Mouse (Mus musculus) heart, embryonic 14.5 days (tissue): ENCODE data around the gene Prickle2. TPM values are rescaled to one million over a fixed set of nuclear protein-coding genes. Genes with fewer than 3 reads are reported as not detected.

Experiments used
- ATAC-seq: fragments of 200-750 bp; cut with Nextera tagmentation; 2 replicates; pipeline ENCODE4 v1.8.0; 2017; ENCODE audit warnings: low read depth, moderate TSS enrichment; ENCODE audit not compliant: insufficient number of reproducible peaks, insufficient read depth, low FRiP score
- H3K27ac ChIP-seq, 2 experiments: fragments of 200-500 bp in 1 of 2; fragments of 300-500 bp in 1 of 2; sonication (generic) in 1 of 2; replicated peaks in 1 of 2; 2 replicates each; pipeline ENCODE4 v1.5.1; 2012 to 2014; ENCODE audit warnings: low read depth in 2 of 2, low read length in 2 of 2, control low read depth in 1 of 2, mild to moderate bottlenecking in 1 of 2, mixed read lengths in 1 of 2; ENCODE audit not compliant: control insufficient read depth in 1 of 2, insufficient read depth in 1 of 2
- H3K27me3 ChIP-seq: fragments of 300-500 bp; sonication (generic); 2 replicates; pipeline ENCODE4 v1.6.1; 2014; ENCODE audit warnings: mild to moderate bottlenecking, low read length, control low read depth; ENCODE audit not compliant: control insufficient read depth, insufficient read depth
- H3K36me3 ChIP-seq: fragments of 300-500 bp; sonication (generic); 2 replicates; pipeline ENCODE4 v1.6.1; 2014; ENCODE audit warnings: mild to moderate bottlenecking, control low read depth, low read length, mixed read lengths; ENCODE audit not compliant: control insufficient read depth, insufficient read depth
- H3K4me1 ChIP-seq, 2 experiments: fragments of 200-500 bp in 1 of 2; fragments of 300-500 bp in 1 of 2; sonication (generic) in 1 of 2; 2 replicates each; pipeline ENCODE4 v1.6.1; 2012 to 2014; ENCODE audit warnings: low read length in 2 of 2, control low read depth in 1 of 2, mixed read lengths in 1 of 2; ENCODE audit not compliant: control insufficient read depth in 2 of 2, insufficient read depth in 2 of 2
- H3K4me2 ChIP-seq: fragments of 300-500 bp; sonication (generic); 2 replicates; pipeline ENCODE4 v1.6.1; 2014; ENCODE audit warnings: mild to moderate bottlenecking, low read length
- H3K4me3 ChIP-seq, 2 experiments: fragments of 200-500 bp in 1 of 2; fragments of 300-500 bp in 1 of 2; sonication (generic) in 1 of 2; 2 replicates each; pipeline ENCODE4 v1.5.1; 2012 to 2014; ENCODE audit warnings: low read length in 2 of 2, mild to moderate bottlenecking in 2 of 2, control low read depth in 1 of 2, low read depth in 1 of 2, moderate library complexity in 1 of 2; ENCODE audit not compliant: control insufficient read depth in 1 of 2, insufficient read depth in 1 of 2
- H3K9ac ChIP-seq: fragments of 300-500 bp; sonication (generic); 2 replicates; pipeline ENCODE4 v1.6.1; 2014; ENCODE audit warnings: mild to moderate bottlenecking, low read length
- H3K9me3 ChIP-seq: fragments of 300-500 bp; sonication (generic); 2 replicates; pipeline ENCODE4 v1.6.1; 2016; ENCODE audit warnings: low read length, control low read depth; ENCODE audit not compliant: control insufficient read depth
- WGBS: fragments of 180-500 bp; shearing (Covaris S2); extraction: QIAGEN DNeasy Blood & Tissue Kit; methylation state at CpG from one replicate; pipeline ENCODE4 v1.1.7; 2014; 5-methylcytosine and 5-hydroxymethylcytosine counted together
- polyA plus RNA-seq: library from polyadenylated mRNA; unstranded; fragments of >200 nt; fragmentation: Nextera tagmentation; extraction: Ambion mirVana; gene quantifications from 2 replicates; pipeline ENCODE4 v1.2.1, GENCODE M21; 2014

Gene Prickle2
- polyA plus RNA-seq, 1 experiment from 2014 or later, result 5.8 TPM

DNA sequence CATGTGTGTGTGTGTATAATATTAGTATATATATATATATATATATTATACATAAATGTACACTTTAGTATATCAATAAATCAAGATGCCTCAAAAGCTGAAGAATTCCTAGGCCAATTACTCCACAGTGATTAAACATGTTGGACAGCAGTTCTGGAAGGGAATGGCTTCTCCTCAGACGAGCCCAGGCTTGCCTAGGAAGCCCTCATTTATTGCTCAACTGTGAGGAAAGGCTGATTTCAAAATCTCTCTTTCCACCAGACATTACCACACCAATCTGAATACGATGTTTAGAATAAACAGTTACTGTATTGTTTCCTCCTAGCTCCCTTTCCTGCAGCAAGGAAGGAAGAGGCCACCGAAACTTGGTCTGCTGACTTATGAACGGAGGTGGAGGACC lies 152.9 kb downstream of the Prickle2 start:
- WGBS, result 67% methylated on average over 4 of the region's 4 CpGs
- Histone ChIP-seq H3K4me1 (no peaks in the 10 kb centered on the region), H3K9me3 (peaks cover 5% of the 10 kb centered on the region; the same call in 1 of the 2 replicates), H3K4me2 (no peak overlapping the region), H3K27me3 (no peaks in the 10 kb centered on the region), H3K4me3 (no peak overlapping the region), H3K9ac (no peak overlapping the region), H3K36me3 (no peaks in the 10 kb centered on the region), H3K27ac (no peak overlapping the region)
- no peak for ATAC-seq

DNA sequence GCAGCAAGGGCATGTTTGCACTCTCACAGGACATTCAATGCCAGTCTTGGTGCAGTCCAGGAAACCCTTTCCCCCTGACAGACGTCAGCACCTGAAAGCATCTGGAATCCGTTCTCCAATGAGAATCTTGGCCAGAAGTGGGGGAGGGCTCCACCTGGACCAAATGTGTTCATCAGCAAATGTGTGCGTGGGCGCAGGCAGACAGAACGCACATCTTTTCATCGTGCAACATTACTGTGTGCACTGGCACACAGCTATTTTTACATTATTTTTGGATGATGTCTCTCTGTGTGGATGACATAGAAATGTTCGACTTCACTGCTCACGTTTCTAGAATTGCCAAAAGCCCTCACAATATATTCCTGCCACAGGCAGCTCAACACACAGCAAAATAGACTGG lies 156.7 kb downstream of the Prickle2 start:
- WGBS, result 72% methylated on average over 8 of the region's 8 CpGs
- Histone ChIP-seq H3K27ac (no peak overlapping the region), H3K27me3 (no peaks in the 10 kb centered on the region), H3K4me3 (no peak overlapping the region), H3K9ac (no peak overlapping the region), H3K4me1 (no peaks in the 10 kb centered on the region), H3K36me3 (no peaks in the 10 kb centered on the region), H3K4me2 (no peak overlapping the region), H3K9me3 (peaks cover 5% of the 10 kb centered on the region; the same call in 1 of the 2 replicates)
- no peak for ATAC-seq

DNA sequence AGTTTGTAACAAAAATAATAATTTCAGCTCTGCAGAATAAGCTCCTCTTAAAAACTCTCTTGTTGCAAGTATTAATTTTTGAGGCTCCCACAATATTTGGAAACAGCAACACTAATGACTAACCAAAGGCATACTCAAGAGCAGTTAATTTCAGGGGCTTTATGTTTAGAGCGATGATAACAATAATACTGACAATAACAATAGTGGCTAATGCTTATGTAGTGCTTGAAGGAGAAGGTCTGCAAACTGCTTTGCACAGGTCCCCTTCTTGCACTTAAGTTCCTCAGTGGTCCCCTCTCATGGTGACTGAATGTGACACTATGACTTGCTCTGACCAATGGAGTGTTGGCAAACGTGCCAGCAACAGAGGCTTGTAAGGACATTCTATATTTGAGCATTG lies 160.8 kb downstream of the Prickle2 start:
- no peak overlapping the region for H3K27ac ChIP-seq
- no peak overlapping the region for H3K4me2 ChIP-seq
- H3K9ac ChIP-seq, result no peak overlapping the region
- H3K36me3 ChIP-seq, result no peaks in the 10 kb centered on the region
- ATAC-seq, result no peak
- no peak overlapping the region for H3K4me3 ChIP-seq
- 74% methylated on average over 2 of the region's 2 CpGs for WGBS
- peaks cover 0 to 2% of the 10 kb centered on the region in 2 experiments; a peak in 1 of 4 replicates for H3K4me1 ChIP-seq
- H3K9me3 ChIP-seq, result no peaks in the 10 kb centered on the region
- H3K27me3 ChIP-seq, result no peaks in the 10 kb centered on the region

DNA sequence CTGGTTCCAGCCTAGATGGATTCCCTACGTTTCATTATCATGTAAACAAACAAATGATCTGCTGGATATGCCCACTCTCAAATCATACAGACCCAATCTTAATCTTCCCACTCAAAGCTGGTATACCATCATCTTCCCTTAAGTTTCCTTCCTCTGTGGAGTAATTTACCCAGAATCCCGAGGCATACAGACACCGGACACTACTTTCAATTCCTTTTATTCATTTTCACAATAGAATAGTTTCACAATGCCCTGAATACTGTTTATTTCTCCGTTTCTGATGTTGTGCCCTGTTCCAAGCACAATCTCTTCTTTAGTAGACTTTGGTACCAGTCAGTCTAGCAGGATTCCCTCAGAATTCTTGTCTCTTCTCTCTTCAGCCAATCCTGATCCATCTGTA lies 162.1 kb downstream of the Prickle2 start:
- WGBS, result 75% methylated on average over 4 of the region's 4 CpGs

DNA sequence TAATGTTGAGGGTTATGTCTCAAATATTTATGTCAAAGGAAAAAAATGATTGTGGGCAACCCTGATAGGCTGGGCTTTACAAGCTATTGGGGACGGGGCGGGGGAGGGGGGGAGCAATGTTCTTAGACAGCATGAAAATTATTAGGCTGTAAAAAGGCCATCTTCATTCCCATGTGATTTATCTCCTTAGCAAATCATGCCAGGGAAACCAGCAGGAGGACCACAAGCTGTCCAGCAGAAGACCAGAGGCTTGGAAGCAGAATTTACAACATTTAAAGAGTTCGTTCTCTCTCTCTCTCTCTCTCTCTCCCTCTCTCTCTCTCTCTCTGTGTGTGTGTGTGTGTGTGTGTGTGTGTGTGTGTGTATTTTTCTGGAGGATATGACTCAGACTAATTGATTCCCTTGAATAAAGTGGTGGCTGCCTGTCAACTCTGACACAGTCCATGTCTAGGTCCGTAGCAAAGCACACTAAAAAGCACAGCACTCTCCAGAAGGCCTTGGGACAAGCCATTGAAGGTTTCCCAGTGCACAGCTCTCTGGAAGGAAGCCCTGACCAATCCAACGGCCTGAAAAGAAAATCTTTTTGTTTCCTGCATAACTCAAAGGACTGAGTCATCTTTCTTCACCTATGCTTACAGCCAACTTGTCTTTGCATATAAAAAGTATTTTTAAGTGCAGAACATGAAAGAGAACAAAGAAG lies 163.4 kb downstream of the Prickle2 start:
- no peak overlapping the region for H3K4me3 ChIP-seq
- H3K27ac ChIP-seq, result no peak overlapping the region
- H3K36me3 ChIP-seq, result no peaks in the 10 kb centered on the region
- H3K4me2 ChIP-seq, result no peak overlapping the region
- peaks cover 2% of the 10 kb centered on the region in 2 experiments; a peak in 1 of 4 replicates for H3K4me1 ChIP-seq
- H3K9me3 ChIP-seq, result no peaks in the 10 kb centered on the region
- H3K9ac ChIP-seq, result no peak overlapping the region
- H3K27me3 ChIP-seq, result no peaks in the 10 kb centered on the region
- WGBS, result 64% methylated on average over 5 of the region's 5 CpGs
- no peak; the same call in 1 of the 2 replicates for ATAC-seq

More for the DNA sequence above, 162.1 kb downstream of the Prickle2 start:
- Histone ChIP-seq H3K36me3 (no peaks in the 10 kb centered on the region), H3K4me1 (peaks cover 0 to 2% of the 10 kb centered on the region in 2 experiments; a peak in 1 of 4 replicates), H3K9me3 (no peaks in the 10 kb centered on the region), H3K9ac (no peak overlapping the region), H3K27ac (no peak overlapping the region), H3K27me3 (no peaks in the 10 kb centered on the region), H3K4me3 (no peak overlapping the region), H3K4me2 (no peak overlapping the region)
- no peak for ATAC-seq

DNA sequence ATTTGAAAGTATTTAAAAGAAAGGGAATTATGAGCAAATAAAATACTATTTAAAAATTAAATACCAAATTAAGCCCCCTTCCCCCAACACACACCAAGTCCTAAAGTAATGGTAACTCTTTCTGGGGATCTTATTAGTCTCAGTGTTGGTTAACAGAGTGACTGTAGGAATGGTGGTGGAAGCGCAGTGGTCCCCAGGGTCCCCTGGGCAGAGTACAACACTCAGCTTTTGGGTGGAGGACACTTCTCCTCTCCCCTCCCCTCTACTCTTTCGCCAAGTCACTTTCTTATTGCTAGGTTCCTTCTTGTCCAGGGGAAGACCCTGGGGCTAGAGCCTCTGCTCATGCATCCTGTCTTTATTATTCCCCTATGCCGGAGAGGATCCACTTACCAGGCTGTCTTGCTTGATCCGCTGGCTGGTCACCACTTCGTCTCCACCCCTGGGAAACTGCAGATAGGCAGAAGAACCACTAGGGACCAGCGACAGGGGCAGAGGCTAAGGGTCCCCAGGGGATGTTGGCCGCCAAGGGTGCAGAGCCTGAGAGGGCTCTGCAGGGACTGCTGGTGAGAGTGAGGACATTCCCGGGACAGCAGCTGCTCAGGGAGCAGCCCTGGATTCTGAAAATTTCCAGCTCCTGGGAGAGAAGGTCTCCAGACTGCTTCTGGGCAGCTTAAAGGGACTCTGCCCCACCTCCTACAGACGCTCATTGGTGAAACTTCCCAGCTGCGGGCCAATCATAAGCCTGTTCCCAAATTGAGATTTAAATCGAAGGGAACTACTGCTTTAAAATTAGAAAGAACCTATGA lies 171.5 kb downstream of the Prickle2 start:
- peak overlapping the region; percentile 80 for H3K4me2 ChIP-seq
- no peaks in the 10 kb centered on the region for H3K36me3 ChIP-seq
- peaks cover 5 to 8% of the 10 kb centered on the region in 2 experiments; a peak in 3 of 4 replicates for H3K4me1 ChIP-seq
- 4% methylated on average over 11 of the region's 11 CpGs for WGBS
- peak overlapping the region; percentile 43 to 73 for H3K27ac ChIP-seq
- peak overlapping the region; percentile 57 for H3K4me3 ChIP-seq
- H3K27me3 ChIP-seq, result no peaks in the 10 kb centered on the region
- H3K9ac ChIP-seq, result peak overlapping the region; percentile 74
- no peaks in the 10 kb centered on the region for H3K9me3 ChIP-seq
- ATAC-seq, result peak; percentile 84

DNA sequence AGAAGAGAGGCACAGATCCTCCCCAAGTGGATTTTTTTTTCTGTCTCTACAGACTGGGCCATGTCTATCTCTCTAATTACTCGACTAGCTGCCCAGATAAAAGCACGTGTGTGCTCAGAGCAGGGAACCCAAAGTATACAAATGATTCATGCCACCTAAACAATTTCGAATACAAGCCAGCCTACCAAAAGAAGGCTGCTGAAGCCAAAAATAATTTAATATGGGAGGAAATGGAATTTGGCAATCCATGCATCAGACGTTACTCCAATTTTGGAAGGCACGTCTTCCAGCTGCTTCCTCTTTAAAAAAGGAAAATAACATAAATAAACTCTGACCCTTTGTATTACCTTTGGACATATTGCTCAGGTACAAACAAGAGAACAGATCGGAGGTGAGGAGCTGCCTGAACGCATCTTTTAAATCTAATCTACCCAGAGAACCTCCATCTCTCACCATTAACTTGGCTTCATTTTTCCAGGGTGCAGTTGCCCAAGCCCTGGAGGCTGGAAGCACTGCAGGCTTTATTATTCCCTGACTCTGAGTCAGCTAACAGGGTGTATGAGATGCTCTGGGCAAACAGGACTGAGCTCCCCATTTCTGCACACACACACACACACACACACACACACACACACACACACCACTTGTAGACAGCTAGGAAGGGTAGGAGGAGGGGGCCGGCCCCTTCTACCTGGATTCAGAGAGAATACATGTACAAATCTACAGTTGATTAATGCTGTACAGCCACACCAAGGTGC lies 172.5 kb downstream of the Prickle2 start:
- Histone ChIP-seq H3K4me1 (peaks cover 5 to 7% of the 10 kb centered on the region in 2 experiments; a peak in 3 of 4 replicates), H3K36me3 (no peaks in the 10 kb centered on the region), H3K4me3 (peak overlapping the region; percentile 37 to 57), H3K27ac (peak overlapping the region in 1 of 2 experiments; percentile 48; a peak in 3 of 4 replicates), H3K9me3 (no peaks in the 10 kb centered on the region), H3K27me3 (no peaks in the 10 kb centered on the region), H3K4me2 (peak overlapping the region; percentile 80), H3K9ac (peak overlapping the region; percentile 74)
- ATAC-seq, result no peak
- 56% methylated on average over 8 of the region's 8 CpGs for WGBS
